Mouse (Mus musculus) CH12.LX (cell line): ENCODE measurements around the gene Ccdc97.

Experiments
- CHD2 ChIP-seq: IDR thresholded peaks from 2 replicates; pipeline ENCODE4 v1.6.1; 2011; ENCODE audit warnings: low read length, improper control_type of control experiment
- CTCF ChIP-seq, 2 experiments: IDR thresholded peaks in 1 of 2; conservative IDR thresholded peaks in 1 of 2; 2 replicates each; pipeline ENCODE4 v1.5.1; 2011 to 2012; ENCODE audit warnings: low read depth in 2 of 2, low read length in 2 of 2, improper control_type of control experiment in 1 of 2, inconsistent platforms in 1 of 2, mild to moderate bottlenecking in 1 of 2, moderate library complexity in 1 of 2
- HCFC1 ChIP-seq: IDR thresholded peaks from 2 replicates; pipeline ENCODE4 v1.6.1; 2012; ENCODE audit warnings: low read depth, mild to moderate bottlenecking, inconsistent platforms, low read length, improper control_type of control experiment
- IRF4 ChIP-seq: IDR thresholded peaks from 2 replicates; pipeline ENCODE4 v1.6.1; 2014; ENCODE audit warnings: low read depth, mild to moderate bottlenecking, inconsistent platforms, low read length, improper control_type of control experiment
- MAFK ChIP-seq: IDR thresholded peaks from 2 replicates; pipeline ENCODE4 v1.6.1; 2011; ENCODE audit warnings: low read length, improper control_type of control experiment; ENCODE audit not compliant: insufficient replicate concordance
- POLR2A ChIP-seq: IDR thresholded peaks from 2 replicates; pipeline ENCODE4 v1.6.1; 2011; ENCODE audit warnings: low read depth, mild to moderate bottlenecking, improper control_type of control experiment, low read length
- TBP ChIP-seq: conservative IDR thresholded peaks from 2 replicates; pipeline ENCODE4 v1.6.1; 2011; ENCODE audit warnings: low read depth, low read length, improper control_type of control experiment
- USF1 ChIP-seq: IDR thresholded peaks from 2 replicates; pipeline ENCODE4 v1.6.1; 2014; ENCODE audit warnings: low read depth, mild to moderate bottlenecking, inconsistent platforms, low read length, improper control_type of control experiment

GRCm38 (mm10) chr7:25766108-25766507 is 47.2 kb upstream of the Ccdc97 start:
- TF ChIP-seq IRF4 (no peak), POLR2A (no peak), CTCF (conservative IDR thresholded peaks at IDR 0.05 in 1 of 2, IDR thresholded peaks at IDR 0.05 in 1 of 2; ENCODE audit: low read depth in 2 of 2, low read length in 2 of 2) (no peak), TBP (no peak), MAFK (no peak), CHD2 (no peak), USF1 (no peak), HCFC1 (no peak)
